Mouse (Mus musculus): Measurements from ENCODE around the gene Serpinb6b. TPM values are rescaled to one million over a fixed set of nuclear protein-coding genes. Genes with fewer than 3 reads are reported as not detected.
"Not testable (repeated sequence)": the region's sequence is repeated elsewhere in the genome, so short reads cannot be mapped to it uniquely, and the experiment has no call there.

Gene Serpinb6b
- total RNA-seq, 1 experiment, result 2.5 TPM

DNA sequence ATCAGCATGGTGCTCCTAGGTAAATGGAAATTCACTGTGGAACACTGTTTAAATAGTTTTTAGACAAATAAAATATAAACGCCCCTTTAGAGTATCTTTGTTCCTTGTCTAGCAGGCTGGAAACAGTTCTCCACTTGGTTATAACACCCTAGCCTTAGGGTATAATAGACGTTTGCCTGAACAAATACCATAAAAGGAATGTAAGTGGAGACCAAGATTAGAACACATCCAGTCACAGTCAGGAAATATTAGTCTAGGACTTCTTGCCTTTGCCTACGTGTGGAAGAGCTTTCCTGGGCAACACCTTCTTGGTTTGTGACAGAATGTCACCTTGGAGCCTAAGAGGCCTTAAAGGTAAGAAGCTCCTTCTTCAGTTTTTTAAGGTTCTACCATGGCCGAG is 8.5 kb upstream of the Serpinb6b start:
- Histone ChIP-seq H3K4me1 (ENCODE audit: control insufficient read depth in 2 of 2, insufficient read depth in 2 of 2, low read length in 2 of 2, poor library complexity in 1 of 2) (no peaks in the 10 kb centered on the region), H3K36me3 (ENCODE audit: control insufficient read depth, insufficient read depth, low read length, poor library complexity, severe bottlenecking) (no peaks in the 10 kb centered on the region), H3K9me3 (ENCODE audit: control insufficient read depth, insufficient read depth, low read depth, low read length) (0 out of 2 replicates have a peak, but pooled peaks cover 1% of the 10 kb centered on the region), H3K9ac (ENCODE audit: insufficient read depth, low read depth, low read length, poor library complexity, severe bottlenecking) (no peak overlapping the region), H3K27ac (ENCODE audit: insufficient read depth, low read depth, low read length, poor library complexity, severe bottlenecking) (no peak overlapping the region), H3K4me3 (ENCODE audit: insufficient read depth in 1 of 2, low read depth in 1 of 2, low read length in 2 of 2, poor library complexity in 1 of 2, severe bottlenecking in 1 of 2) (no peak overlapping the region)
- in situ Hi-C loops (cut with MboI; ENCODE audit: low sequenced_read_pairs in 2 of 2, unreplicated experiment in 2 of 2), result no loop called here
- TF ChIP-seq ZC3H11A (IDR thresholded peaks at IDR 0.05; ENCODE audit: borderline replicate concordance, low read depth, low read length), result no peak
- no peak for TF ChIP-seq ZNF384 (IDR thresholded peaks at IDR 0.05; ENCODE audit: low read depth, low read length)
- no peak for TF ChIP-seq MAFK (IDR thresholded peaks at IDR 0.05; ENCODE audit: insufficient read depth, low read depth, low read length)
- TF ChIP-seq HCFC1 (IDR thresholded peaks at IDR 0.05; ENCODE audit: borderline replicate concordance, insufficient read depth, low read length), result no peak
- TF ChIP-seq CHD2 (IDR thresholded peaks at IDR 0.05; ENCODE audit: low read depth, low read length), result no peak
- DNase-seq (ENCODE audit: low read depth, low spot score), result no peak

DNA sequence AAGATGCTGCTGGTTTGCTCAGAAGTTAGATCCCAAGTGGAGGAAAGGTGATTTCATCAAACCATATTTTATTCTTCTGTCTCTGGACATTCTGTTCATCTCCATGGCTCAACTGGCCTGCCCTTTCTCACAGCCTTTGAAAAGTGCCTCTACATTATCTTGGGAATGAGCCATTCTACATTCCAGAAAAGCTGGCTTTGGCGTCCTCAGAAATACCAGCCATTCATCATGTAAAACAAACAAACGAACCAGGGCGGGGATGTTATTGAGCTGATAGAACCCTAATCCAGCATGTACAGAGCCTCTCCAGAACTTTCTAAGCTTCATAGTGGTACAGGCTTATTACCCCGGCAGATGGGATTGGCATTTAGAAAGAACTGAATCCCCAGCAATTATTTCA is 7.1 kb upstream of the Serpinb6b start:
- H3K9me3 ChIP-seq (ENCODE audit: control insufficient read depth, insufficient read depth, low read depth, low read length), result 0 out of 2 replicates have a peak, but pooled peaks cover 1% of the 10 kb centered on the region
- H3K9ac ChIP-seq (ENCODE audit: insufficient read depth, low read depth, low read length, poor library complexity, severe bottlenecking), result no peak overlapping the region
- no peak overlapping the region for H3K27ac ChIP-seq (ENCODE audit: insufficient read depth, low read depth, low read length, poor library complexity, severe bottlenecking)
- H3K36me3 ChIP-seq (ENCODE audit: control insufficient read depth, insufficient read depth, low read length, poor library complexity, severe bottlenecking), result no peaks in the 10 kb centered on the region
- no peak for DNase-seq (ENCODE audit: low read depth, low spot score)
- in situ Hi-C loops (cut with MboI; ENCODE audit: low sequenced_read_pairs in 2 of 2, unreplicated experiment in 2 of 2), result no loop called here
- no peak overlapping the region for H3K4me3 ChIP-seq (ENCODE audit: insufficient read depth in 1 of 2, low read depth in 1 of 2, low read length in 2 of 2, poor library complexity in 1 of 2, severe bottlenecking in 1 of 2)
- no peak for TF ChIP-seq CHD2 (IDR thresholded peaks at IDR 0.05; ENCODE audit: low read depth, low read length)
- no peaks in the 10 kb centered on the region for H3K4me1 ChIP-seq (ENCODE audit: control insufficient read depth in 2 of 2, insufficient read depth in 2 of 2, low read length in 2 of 2, poor library complexity in 1 of 2)

DNA sequence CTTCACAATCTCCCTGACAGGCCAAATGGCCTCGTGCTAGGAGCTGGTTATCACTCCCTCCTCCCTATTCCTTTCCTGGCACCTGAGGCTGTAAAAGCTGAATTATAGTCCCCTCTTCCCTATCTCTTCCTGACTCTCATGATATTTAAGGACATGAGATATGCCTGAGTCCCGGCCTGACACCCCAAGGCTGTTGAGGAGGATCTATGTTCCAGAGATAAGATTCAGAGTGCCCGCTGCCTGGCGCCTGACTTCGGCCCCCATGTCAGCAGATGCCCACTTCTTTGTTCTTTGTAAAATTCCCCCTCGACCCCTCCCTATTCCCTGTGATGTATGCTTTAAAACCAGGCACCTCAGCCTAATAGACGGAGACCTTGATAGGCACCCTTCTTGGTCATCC is 6.5 kb upstream of the Serpinb6b start:
- H3K9ac ChIP-seq (ENCODE audit: insufficient read depth, low read depth, low read length, poor library complexity, severe bottlenecking); H3K36me3 ChIP-seq (ENCODE audit: control insufficient read depth, insufficient read depth, low read length, poor library complexity, severe bottlenecking); H3K4me3 ChIP-seq (ENCODE audit: insufficient read depth in 1 of 2, low read depth in 1 of 2, low read length in 2 of 2, poor library complexity in 1 of 2, severe bottlenecking in 1 of 2); in situ Hi-C loops (cut with MboI; ENCODE audit: low sequenced_read_pairs in 2 of 2, unreplicated experiment in 2 of 2); H3K27ac ChIP-seq (ENCODE audit: insufficient read depth, low read depth, low read length, poor library complexity, severe bottlenecking); H3K9me3 ChIP-seq (ENCODE audit: control insufficient read depth, insufficient read depth, low read depth, low read length); DNase-seq (ENCODE audit: low read depth, low spot score); H3K4me1 ChIP-seq (ENCODE audit: control insufficient read depth in 2 of 2, insufficient read depth in 2 of 2, low read length in 2 of 2, poor library complexity in 1 of 2): not testable (repeated sequence)

DNA sequence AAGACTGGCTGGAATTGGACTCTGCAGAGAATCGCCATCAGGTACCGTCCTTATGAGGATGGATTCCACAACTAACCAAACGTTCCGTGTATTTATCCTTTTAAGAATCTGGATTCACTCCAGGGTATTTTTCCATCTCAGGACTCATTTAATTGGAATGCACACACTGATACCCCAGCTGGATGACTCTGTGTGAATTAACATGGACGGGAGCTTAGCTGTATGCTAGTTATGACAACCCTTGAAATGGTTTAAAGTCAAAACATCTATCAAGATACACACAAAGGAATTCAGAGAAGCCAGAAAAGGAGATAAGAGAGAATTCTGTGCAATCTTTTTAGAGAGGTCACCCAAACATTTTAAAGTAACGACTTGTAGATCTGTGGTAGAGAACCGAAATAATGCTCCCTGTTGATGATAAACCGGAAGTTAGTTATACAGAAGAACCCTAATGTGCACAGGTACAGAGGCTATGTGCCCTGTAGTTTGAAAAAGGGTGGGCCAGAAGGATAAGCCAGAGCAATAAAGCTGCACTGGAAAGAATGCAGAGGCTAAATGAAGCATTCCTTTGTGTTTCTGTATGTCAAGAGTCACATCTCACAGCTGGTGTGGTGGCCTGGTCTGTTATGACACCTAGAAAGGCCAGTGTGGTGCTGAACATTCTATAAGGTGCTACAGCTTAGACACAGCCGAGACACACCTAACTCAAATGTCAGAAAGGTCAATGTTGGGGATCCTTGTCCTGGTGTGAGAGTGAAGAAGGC is 837 bp upstream of the Serpinb6b start:
- no peaks in the 10 kb centered on the region for H3K36me3 ChIP-seq (ENCODE audit: control insufficient read depth, insufficient read depth, low read length, poor library complexity, severe bottlenecking)
- TF ChIP-seq ZC3H11A (IDR thresholded peaks at IDR 0.05; ENCODE audit: borderline replicate concordance, low read depth, low read length) (no peak), HCFC1 (IDR thresholded peaks at IDR 0.05; ENCODE audit: borderline replicate concordance, insufficient read depth, low read length) (no peak), ZNF384 (IDR thresholded peaks at IDR 0.05; ENCODE audit: low read depth, low read length) (no peak), MAFK (IDR thresholded peaks at IDR 0.05; ENCODE audit: insufficient read depth, low read depth, low read length) (no peak), CHD2 (IDR thresholded peaks at IDR 0.05; ENCODE audit: low read depth, low read length) (no peak)
- H3K9ac ChIP-seq (ENCODE audit: insufficient read depth, low read depth, low read length, poor library complexity, severe bottlenecking), result no peak overlapping the region
- no peaks in the 10 kb centered on the region for H3K9me3 ChIP-seq (ENCODE audit: control insufficient read depth, insufficient read depth, low read depth, low read length)
- H3K4me3 ChIP-seq (ENCODE audit: insufficient read depth in 1 of 2, low read depth in 1 of 2, low read length in 2 of 2, poor library complexity in 1 of 2, severe bottlenecking in 1 of 2), result no peak overlapping the region
- DNase-seq (ENCODE audit: low read depth, low spot score), result no peak
- H3K4me1 ChIP-seq (ENCODE audit: control insufficient read depth in 2 of 2, insufficient read depth in 2 of 2, low read length in 2 of 2, poor library complexity in 1 of 2), result no peaks in the 10 kb centered on the region
- in situ Hi-C loops (cut with MboI; ENCODE audit: low sequenced_read_pairs in 2 of 2, unreplicated experiment in 2 of 2), result no loop called here
- H3K27ac ChIP-seq (ENCODE audit: insufficient read depth, low read depth, low read length, poor library complexity, severe bottlenecking), result no peak overlapping the region

DNA sequence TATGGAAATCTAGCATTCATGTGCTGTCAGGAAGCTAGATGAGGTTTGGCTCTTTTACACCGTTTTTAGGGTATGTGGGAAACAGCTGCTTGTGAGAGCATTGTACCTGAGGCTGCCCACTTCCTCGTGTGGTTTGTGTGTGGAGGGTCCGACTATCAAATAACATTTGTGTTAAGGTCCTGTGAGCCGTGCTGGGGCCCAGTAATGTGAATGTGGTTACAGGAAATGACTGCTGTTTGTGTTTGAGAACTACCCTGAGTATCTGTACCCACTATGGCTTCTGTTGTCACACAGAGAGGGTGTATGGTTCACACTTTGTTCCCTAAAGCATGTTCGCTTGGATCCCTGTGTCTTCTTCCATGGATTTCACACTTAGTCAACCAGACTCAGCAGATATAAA is 1.1 kb downstream of the Serpinb6b start:
- Histone ChIP-seq H3K27ac (ENCODE audit: insufficient read depth, low read depth, low read length, poor library complexity, severe bottlenecking) (no peak overlapping the region), H3K9me3 (ENCODE audit: control insufficient read depth, insufficient read depth, low read depth, low read length) (no peaks in the 10 kb centered on the region), H3K36me3 (ENCODE audit: control insufficient read depth, insufficient read depth, low read length, poor library complexity, severe bottlenecking) (no peaks in the 10 kb centered on the region), H3K9ac (ENCODE audit: insufficient read depth, low read depth, low read length, poor library complexity, severe bottlenecking) (no peak overlapping the region), H3K4me3 (ENCODE audit: insufficient read depth in 1 of 2, low read depth in 1 of 2, low read length in 2 of 2, poor library complexity in 1 of 2, severe bottlenecking in 1 of 2) (no peak overlapping the region), H3K4me1 (ENCODE audit: control insufficient read depth in 2 of 2, insufficient read depth in 2 of 2, low read length in 2 of 2, poor library complexity in 1 of 2) (no peaks in the 10 kb centered on the region)
- no peak for DNase-seq (ENCODE audit: low read depth, low spot score)
- in situ Hi-C loops (cut with MboI; ENCODE audit: low sequenced_read_pairs in 2 of 2, unreplicated experiment in 2 of 2), result no loop called here
- TF ChIP-seq CHD2 (IDR thresholded peaks at IDR 0.05; ENCODE audit: low read depth, low read length) (no peak), MAFK (IDR thresholded peaks at IDR 0.05; ENCODE audit: insufficient read depth, low read depth, low read length) (no peak), HCFC1 (IDR thresholded peaks at IDR 0.05; ENCODE audit: borderline replicate concordance, insufficient read depth, low read length) (no peak), ZC3H11A (IDR thresholded peaks at IDR 0.05; ENCODE audit: borderline replicate concordance, low read depth, low read length) (no peak), ZNF384 (IDR thresholded peaks at IDR 0.05; ENCODE audit: low read depth, low read length) (no peak)

All from ES-E14 (cell line).